Mouse (Mus musculus): ENCODE data around the gene Atxn2. TPM values are rescaled to one million over a fixed set of nuclear protein-coding genes. Genes with fewer than 3 reads are reported as not detected.
A peak's percentile ranks its signal among the peaks of the same experiment; 100 is the strongest.

Gene Atxn2
- polyA plus RNA-seq, 1 experiment from 2014 or later: 66.8 TPM

- H3K27ac ChIP-seq (ENCODE audit: low read depth, low read length): no peak overlapping the region
- H3K36me3 ChIP-seq (ENCODE audit: control insufficient read depth, insufficient read depth, low read length): peaks cover 37% of the 10 kb centered on the region
- no peaks in the 10 kb centered on the region for H3K4me1 ChIP-seq (ENCODE audit: control insufficient read depth, insufficient read depth, low read length)
- ATAC-seq (ENCODE audit: low FRiP score) (peak; percentile 52; the same call in 1 of the 2 replicates), DNase-seq (ENCODE audit: low spot score, missing footprints) (no peak)
- 72% methylated on average over 3 of the region's 3 CpGs for whole genome bisulfite sequencing
- no peak overlapping the region for H3K4me3 ChIP-seq (ENCODE audit: low read depth, low read length)
- H3K4me2 ChIP-seq: no peak overlapping the region
- H3K9ac ChIP-seq (ENCODE audit: low read length): no peak overlapping the region
- H3K9me3 ChIP-seq (ENCODE audit: control insufficient read depth, low read length): no peaks in the 10 kb centered on the region
- no peaks in the 10 kb centered on the region for H3K27me3 ChIP-seq (ENCODE audit: control insufficient read depth, insufficient read depth, low read length)
Observed at GRCm38 (mm10) chr5:121815067-121815466, 103.9 kb downstream of the Atxn2 start.

- H3K4me1 ChIP-seq (ENCODE audit: control insufficient read depth, insufficient read depth, low read length): no peaks in the 10 kb centered on the region
- WGBS: 94% methylated on average over 8 of the region's 8 CpGs
Observed at GRCm38 (mm10) chr5:121815867-121816380, 104.8 kb downstream of the Atxn2 start.

GRCm38 (mm10) chr5:121816611-121817010, 105.5 kb downstream of the Atxn2 start:
- Histone ChIP-seq H3K9me3 (ENCODE audit: control insufficient read depth, low read length) (no peaks in the 10 kb centered on the region), H3K9ac (ENCODE audit: low read length) (no peak overlapping the region), H3K4me3 (ENCODE audit: low read depth, low read length) (no peak overlapping the region), H3K27ac (ENCODE audit: low read depth, low read length) (no peak overlapping the region), H3K4me2 (no peak overlapping the region), H3K36me3 (ENCODE audit: control insufficient read depth, insufficient read depth, low read length) (peaks cover 31% of the 10 kb centered on the region), H3K27me3 (ENCODE audit: control insufficient read depth, insufficient read depth, low read length) (no peaks in the 10 kb centered on the region), H3K4me1 (ENCODE audit: control insufficient read depth, insufficient read depth, low read length) (no peaks in the 10 kb centered on the region)
- DNase-seq (ENCODE audit: low spot score, missing footprints): no peak
- 98% methylated on average over 2 of the region's 2 CpGs for WGBS
- no peak for ATAC-seq (ENCODE audit: low FRiP score)

More at GRCm38 (mm10) chr5:121815867-121816380, 104.8 kb downstream of the Atxn2 start:
- Histone ChIP-seq H3K4me2 (no peak overlapping the region), H3K27me3 (ENCODE audit: control insufficient read depth, insufficient read depth, low read length) (no peaks in the 10 kb centered on the region), H3K9me3 (ENCODE audit: control insufficient read depth, low read length) (no peaks in the 10 kb centered on the region), H3K9ac (ENCODE audit: low read length) (no peak overlapping the region), H3K36me3 (ENCODE audit: control insufficient read depth, insufficient read depth, low read length) (peaks cover 34% of the 10 kb centered on the region), H3K27ac (ENCODE audit: low read depth, low read length) (no peak overlapping the region), H3K4me3 (ENCODE audit: low read depth, low read length) (no peak overlapping the region)
- ATAC-seq (ENCODE audit: low FRiP score) (no peak), DNase-seq (ENCODE audit: low spot score, missing footprints) (no peak)

- ATAC-seq (ENCODE audit: low FRiP score): no peak
- 92% methylated on average over 9 of the region's 9 CpGs for WGBS
Observed at GRCm38 (mm10) chr5:121817551-121817950, 106.4 kb downstream of the Atxn2 start.

GRCm38 (mm10) chr5:121818401-121818800, 107.3 kb downstream of the Atxn2 start:
- peaks cover 29% of the 10 kb centered on the region for H3K36me3 ChIP-seq (ENCODE audit: control insufficient read depth, insufficient read depth, low read length)
- ATAC-seq (ENCODE audit: low FRiP score) (no peak), DNase-seq (ENCODE audit: low spot score, missing footprints) (no peak)
- 98% methylated on average over 7 of the region's 7 CpGs for WGBS
- no peaks in the 10 kb centered on the region for H3K4me1 ChIP-seq (ENCODE audit: control insufficient read depth, insufficient read depth, low read length)
- no peak overlapping the region for H3K4me2 ChIP-seq
- no peaks in the 10 kb centered on the region for H3K9me3 ChIP-seq (ENCODE audit: control insufficient read depth, low read length)
- H3K9ac ChIP-seq (ENCODE audit: low read length): no peak overlapping the region
- no peak overlapping the region for H3K4me3 ChIP-seq (ENCODE audit: low read depth, low read length)
- no peaks in the 10 kb centered on the region for H3K27me3 ChIP-seq (ENCODE audit: control insufficient read depth, insufficient read depth, low read length)
- H3K27ac ChIP-seq (ENCODE audit: low read depth, low read length): no peak overlapping the region

More at GRCm38 (mm10) chr5:121817551-121817950, 106.4 kb downstream of the Atxn2 start:
- DNase-seq (ENCODE audit: low spot score, missing footprints): no peak
- H3K27me3 ChIP-seq (ENCODE audit: control insufficient read depth, insufficient read depth, low read length): no peaks in the 10 kb centered on the region
- H3K36me3 ChIP-seq (ENCODE audit: control insufficient read depth, insufficient read depth, low read length): peaks cover 31% of the 10 kb centered on the region
- H3K4me2 ChIP-seq: no peak overlapping the region
- H3K4me1 ChIP-seq (ENCODE audit: control insufficient read depth, insufficient read depth, low read length): no peaks in the 10 kb centered on the region
- H3K27ac ChIP-seq (ENCODE audit: low read depth, low read length): no peak overlapping the region
- no peak overlapping the region for H3K4me3 ChIP-seq (ENCODE audit: low read depth, low read length)
- H3K9ac ChIP-seq (ENCODE audit: low read length): no peak overlapping the region
- H3K9me3 ChIP-seq (ENCODE audit: control insufficient read depth, low read length): no peaks in the 10 kb centered on the region

GRCm38 (mm10) chr5:121818862-121819261, 107.7 kb downstream of the Atxn2 start:
- Histone ChIP-seq H3K9me3 (ENCODE audit: control insufficient read depth, low read length) (no peaks in the 10 kb centered on the region), H3K9ac (ENCODE audit: low read length) (no peak overlapping the region), H3K4me3 (ENCODE audit: low read depth, low read length) (no peak overlapping the region), H3K27me3 (ENCODE audit: control insufficient read depth, insufficient read depth, low read length) (no peaks in the 10 kb centered on the region), H3K4me1 (ENCODE audit: control insufficient read depth, insufficient read depth, low read length) (no peaks in the 10 kb centered on the region), H3K27ac (ENCODE audit: low read depth, low read length) (no peak overlapping the region), H3K4me2 (no peak overlapping the region), H3K36me3 (ENCODE audit: control insufficient read depth, insufficient read depth, low read length) (peaks cover 27% of the 10 kb centered on the region)
- DNase-seq (ENCODE audit: low spot score, missing footprints) (no peak), ATAC-seq (ENCODE audit: low FRiP score) (no peak)
- WGBS: 85% methylated on average over 4 of the region's 4 CpGs

- no peak overlapping the region for H3K4me3 ChIP-seq (ENCODE audit: low read depth, low read length)
- no peak overlapping the region for H3K4me2 ChIP-seq
- no peaks in the 10 kb centered on the region for H3K27me3 ChIP-seq (ENCODE audit: control insufficient read depth, insufficient read depth, low read length)
- H3K4me1 ChIP-seq (ENCODE audit: control insufficient read depth, insufficient read depth, low read length): no peaks in the 10 kb centered on the region
- no peak overlapping the region for H3K27ac ChIP-seq (ENCODE audit: low read depth, low read length)
- DNase-seq (ENCODE audit: low spot score, missing footprints) (no peak), ATAC-seq (ENCODE audit: low FRiP score) (no peak)
- 94% methylated on average over 5 of the region's 5 CpGs for WGBS
- H3K36me3 ChIP-seq (ENCODE audit: control insufficient read depth, insufficient read depth, low read length): peaks cover 24% of the 10 kb centered on the region
- no peak overlapping the region for H3K9ac ChIP-seq (ENCODE audit: low read length)
- no peaks in the 10 kb centered on the region for H3K9me3 ChIP-seq (ENCODE audit: control insufficient read depth, low read length)
Observed at GRCm38 (mm10) chr5:121819559-121819958, 108.4 kb downstream of the Atxn2 start.

GRCm38 (mm10) chr5:121820161-121820560, 109.0 kb downstream of the Atxn2 start:
- ATAC-seq (ENCODE audit: low FRiP score): no peak
- DNase-seq (ENCODE audit: low spot score, missing footprints): no peak
- 87% methylated on average over 2 of the region's 2 CpGs for WGBS
- Histone ChIP-seq H3K4me3 (ENCODE audit: low read depth, low read length) (no peak overlapping the region), H3K27me3 (ENCODE audit: control insufficient read depth, insufficient read depth, low read length) (no peaks in the 10 kb centered on the region), H3K36me3 (ENCODE audit: control insufficient read depth, insufficient read depth, low read length) (peaks cover 24% of the 10 kb centered on the region), H3K9ac (ENCODE audit: low read length) (no peak overlapping the region), H3K9me3 (ENCODE audit: control insufficient read depth, low read length) (no peaks in the 10 kb centered on the region), H3K4me2 (no peak overlapping the region), H3K27ac (ENCODE audit: low read depth, low read length) (no peak overlapping the region), H3K4me1 (ENCODE audit: control insufficient read depth, insufficient read depth, low read length) (no peaks in the 10 kb centered on the region)

- Histone ChIP-seq H3K36me3 (ENCODE audit: control insufficient read depth, insufficient read depth, low read length) (peaks cover 24% of the 10 kb centered on the region), H3K9ac (ENCODE audit: low read length) (no peak overlapping the region), H3K27me3 (ENCODE audit: control insufficient read depth, insufficient read depth, low read length) (no peaks in the 10 kb centered on the region), H3K27ac (ENCODE audit: low read depth, low read length) (no peak overlapping the region), H3K4me2 (no peak overlapping the region), H3K9me3 (ENCODE audit: control insufficient read depth, low read length) (no peaks in the 10 kb centered on the region), H3K4me3 (ENCODE audit: low read depth, low read length) (no peak overlapping the region), H3K4me1 (ENCODE audit: control insufficient read depth, insufficient read depth, low read length) (no peaks in the 10 kb centered on the region)
- WGBS: 89% methylated on average over 3 of the region's 3 CpGs
- no peak for ATAC-seq (ENCODE audit: low FRiP score)
- DNase-seq (ENCODE audit: low spot score, missing footprints): no peak
Observed at GRCm38 (mm10) chr5:121820657-121821056, 109.5 kb downstream of the Atxn2 start.
